In the genomic region with DNA sequence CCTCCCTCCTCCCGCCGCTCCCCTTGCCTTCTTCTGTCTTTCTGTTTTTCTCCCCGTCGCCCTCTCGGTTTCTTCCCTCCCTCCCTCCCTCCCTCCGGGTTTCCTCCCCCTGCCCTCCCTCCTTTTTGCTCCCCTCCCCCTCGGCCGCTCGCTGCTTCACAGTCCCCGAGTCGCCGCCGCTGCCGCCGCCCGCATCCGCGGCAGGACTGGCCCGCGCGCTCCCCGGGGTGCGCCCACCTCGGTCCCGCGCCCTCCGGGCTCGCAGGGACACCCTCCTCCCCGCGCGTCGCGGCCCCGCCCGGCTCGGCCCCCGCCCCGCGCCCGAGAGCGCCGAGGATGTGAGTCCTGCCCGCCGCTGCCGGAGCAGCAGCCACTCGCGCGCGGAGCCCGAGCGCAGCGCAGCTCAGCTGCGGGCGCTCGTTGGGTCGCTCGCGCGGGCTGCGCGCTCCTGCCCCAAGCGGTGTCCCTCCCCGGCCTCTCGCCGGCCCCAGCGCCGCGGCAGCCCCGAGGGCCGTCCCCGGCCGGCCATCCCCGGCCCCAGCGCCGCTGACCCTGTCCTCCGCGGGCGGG, we compare ENCODE assay signal across 8 mouse cellular contexts. TPM values are rescaled to one million over a fixed set of nuclear protein-coding genes. Genes with fewer than 3 reads are reported as not detected.
DNase-seq lines count a peak whose midpoint lies in the region; ATAC-seq lines count a peak whose summit lies in the region.

No protein-coding gene starts in this region.

- H3K4me1 ChIP-seq in embryonic facial prominence, embryonic 11.5 days (ENCODE audit: control insufficient read depth, insufficient read depth, low read length): peaks cover 6% of the 10 kb centered on the region
- H3K4me1 ChIP-seq in heart, embryonic 12.5 days (replicated peaks): peaks cover 18% of the 10 kb centered on the region
- peaks cover 55% of the 10 kb centered on the region for H3K4me1 ChIP-seq in kidney, embryonic 15.5 days
- peaks cover 15% of the 10 kb centered on the region for H3K4me1 ChIP-seq in liver, embryonic 11.5 days (replicated peaks; ENCODE audit: control insufficient read depth, insufficient read depth, low read length)
- H3K4me1 ChIP-seq in neural tube, embryonic 14.5 days (ENCODE audit: control insufficient read depth, insufficient read depth, low read length): peaks cover 23% of the 10 kb centered on the region

- peak overlapping the region; percentile 77 for H3K4me3 ChIP-seq in embryonic facial prominence, embryonic 11.5 days (ENCODE audit: low read depth, low read length)
- H3K4me3 ChIP-seq in heart, embryonic 12.5 days: peak overlapping the region; percentile 76
- H3K4me3 ChIP-seq in kidney, embryonic 15.5 days (replicated peaks): peak overlapping the region; percentile 97
- H3K4me3 ChIP-seq in liver, embryonic 11.5 days (ENCODE audit: low read depth, low read length): peak overlapping the region; percentile 73
- peak overlapping the region; percentile 97 for H3K4me3 ChIP-seq in neural tube, embryonic 14.5 days (ENCODE audit: low read depth, low read length)

- H3K27ac ChIP-seq in embryonic facial prominence, embryonic 11.5 days (replicated peaks; ENCODE audit: low read depth, low read length): peak overlapping the region; percentile 59
- 0 out of 2 replicates have a peak overlapping the region, but pooled peaks have one; percentile 7 for H3K27ac ChIP-seq in heart, embryonic 12.5 days (ENCODE audit: poor library complexity, severe bottlenecking)
- H3K27ac ChIP-seq in kidney, embryonic 15.5 days: peak overlapping the region; percentile 97
- H3K27ac ChIP-seq in liver, embryonic 11.5 days (ENCODE audit: low read depth, low read length): peak overlapping the region; percentile 84
- H3K27ac ChIP-seq in neural tube, embryonic 14.5 days (ENCODE audit: low read depth, low read length): peak overlapping the region; percentile 97

- no peaks in the 10 kb centered on the region for H3K36me3 ChIP-seq in embryonic facial prominence, embryonic 11.5 days (replicated peaks; ENCODE audit: control insufficient read depth, insufficient read depth, low read depth, low read length)
- H3K36me3 ChIP-seq in heart, embryonic 12.5 days: no peaks in the 10 kb centered on the region
- H3K36me3 ChIP-seq in kidney, embryonic 15.5 days: peaks cover 7% of the 10 kb centered on the region; the same call in 1 of the 2 replicates
- no peaks in the 10 kb centered on the region for H3K36me3 ChIP-seq in liver, embryonic 11.5 days (ENCODE audit: control insufficient read depth, insufficient read depth, low read length)
- no peaks in the 10 kb centered on the region for H3K36me3 ChIP-seq in neural tube, embryonic 14.5 days (ENCODE audit: control insufficient read depth, insufficient read depth, low read length)

- peaks cover 26% of the 10 kb centered on the region for H3K27me3 ChIP-seq in embryonic facial prominence, embryonic 11.5 days (ENCODE audit: control insufficient read depth, insufficient read depth, low read length)
- peaks cover 80% of the 10 kb centered on the region for H3K27me3 ChIP-seq in heart, embryonic 12.5 days (replicated peaks)
- H3K27me3 ChIP-seq in kidney, embryonic 15.5 days: peaks cover 11% of the 10 kb centered on the region
- H3K27me3 ChIP-seq in liver, embryonic 11.5 days (replicated peaks; ENCODE audit: control insufficient read depth, insufficient read depth, low read length): peaks cover 95% of the 10 kb centered on the region
- peaks cover 3% of the 10 kb centered on the region; the same call in 1 of the 2 replicates for H3K27me3 ChIP-seq in neural tube, embryonic 14.5 days (ENCODE audit: control insufficient read depth, insufficient read depth, low read length)

- H3K4me2 ChIP-seq in embryonic facial prominence, embryonic 11.5 days (ENCODE audit: low read depth, low read length): peak overlapping the region; percentile 99
- H3K4me2 ChIP-seq in heart, embryonic 12.5 days: peak overlapping the region; percentile 93
- peak overlapping the region; percentile 81 for H3K4me2 ChIP-seq in kidney, embryonic 15.5 days
- peak overlapping the region; percentile 71 for H3K4me2 ChIP-seq in liver, embryonic 11.5 days
- peak overlapping the region; percentile 84 for H3K4me2 ChIP-seq in neural tube, embryonic 14.5 days (ENCODE audit: low read depth, low read length)

- peak overlapping the region; percentile 82 for H3K9ac ChIP-seq in embryonic facial prominence, embryonic 11.5 days (replicated peaks; ENCODE audit: low read length)
- H3K9ac ChIP-seq in heart, embryonic 12.5 days: peak overlapping the region; percentile 77
- peak overlapping the region; percentile 98 for H3K9ac ChIP-seq in kidney, embryonic 15.5 days
- peak overlapping the region; percentile 70 for H3K9ac ChIP-seq in liver, embryonic 11.5 days (ENCODE audit: low read depth, low read length)
- H3K9ac ChIP-seq in neural tube, embryonic 14.5 days (replicated peaks; ENCODE audit: low read depth, low read length): peak overlapping the region; percentile 99

- DNase-seq in CD4-positive helper T cell, adult 2 months (ENCODE audit: low read depth, low spot score): peak; percentile 47
- DNase-seq in adrenal gland, adult 2 months: peak; percentile 85
- DNase-seq in embryonic facial prominence, embryonic 11.5 days (ENCODE audit: low spot score): peak; percentile 64
- DNase-seq in liver, embryonic 11.5 days (ENCODE audit: low spot score): peak; percentile 56

- WGBS in embryonic facial prominence, embryonic 11.5 days: under 1% methylated on average over 68 of the region's 78 CpGs
- under 1% methylated on average over 77 of the region's 78 CpGs for WGBS in heart, embryonic 12.5 days
- under 1% methylated on average over 78 of the region's 78 CpGs for WGBS in kidney, embryonic 15.5 days
- WGBS in liver, embryonic 11.5 days: 2% methylated on average over 76 of the region's 78 CpGs
- WGBS in neural tube, embryonic 14.5 days: 1% methylated on average over 50 of the region's 78 CpGs

- ATAC-seq in embryonic facial prominence, embryonic 11.5 days (replicated peaks; ENCODE audit: insufficient number of reproducible peaks, low FRiP score, low TSS enrichment, low read depth): no peak
- ATAC-seq in heart, embryonic 12.5 days (ENCODE audit: insufficient number of reproducible peaks, low FRiP score): peak; percentile 29; the same call in 1 of the 2 replicates
- peak; percentile 43 for ATAC-seq in kidney, embryonic 15.5 days (replicated peaks; ENCODE audit: low FRiP score)
- no peak for ATAC-seq in liver, embryonic 11.5 days (replicated peaks; ENCODE audit: low FRiP score)
- peak; percentile 50 for ATAC-seq in neural tube, embryonic 14.5 days (ENCODE audit: low read depth)
- ATAC-seq in megakaryocyte progenitor cell, adult 5-6 weeks (replicated peaks; ENCODE audit: poor library complexity): no peak

- H3K9me3 ChIP-seq in embryonic facial prominence, embryonic 11.5 days (replicated peaks; ENCODE audit: control insufficient read depth, low read length): no peaks in the 10 kb centered on the region
- H3K9me3 ChIP-seq in heart, embryonic 12.5 days (replicated peaks): no peaks in the 10 kb centered on the region
- H3K9me3 ChIP-seq in kidney, embryonic 15.5 days (replicated peaks): no peaks in the 10 kb centered on the region
- no peaks in the 10 kb centered on the region for H3K9me3 ChIP-seq in liver, embryonic 11.5 days (ENCODE audit: control insufficient read depth, low read length)
- no peaks in the 10 kb centered on the region for H3K9me3 ChIP-seq in neural tube, embryonic 14.5 days (ENCODE audit: control insufficient read depth, low read length)

RNA-seq across cellular contexts. Expression of a gene that starts 0.5 kb away (rescaled TPM):
- total RNA-seq in adrenal gland, adult 2 months (2021): 10 to 100 TPM; 24.4 to 26.4 TPM
- 30.9 and 69.4 TPM in 2 replicates for polyA plus RNA-seq in adrenal gland, adult 2 months (2012; rRNA removed)
- polyA plus RNA-seq in embryonic facial prominence, embryonic 11.5 days (2014; fragmentation: Nextera tagmentation; extraction: Ambion mirVana): 2.4 and 2.7 TPM in 2 replicates
- polyA plus RNA-seq in heart, embryonic 12.5 days (2016; fragmentation: Nextera tagmentation; extraction: Ambion mirVana): 1.1 and 1.4 TPM in 2 replicates
- 7.6 and 8.3 TPM in 2 replicates for polyA plus RNA-seq in kidney, embryonic 15.5 days (2015; fragmentation: Nextera tagmentation; extraction: Ambion mirVana)
- 2.1 TPM in 2 replicates for polyA plus RNA-seq in liver, embryonic 11.5 days (2014; fragmentation: Nextera tagmentation; extraction: Ambion mirVana)
- polyA plus RNA-seq in neural tube, embryonic 14.5 days (2014; fragmentation: Nextera tagmentation; extraction: Ambion mirVana): 19.6 and 25.8 TPM in 2 replicates
- total RNA-seq in megakaryocyte progenitor cell, adult 5-6 weeks (2015): 0.02 TPM in 1 of 2 replicates, not detected in the other
- 0.03 TPM in 1 of 2 replicates, not detected in the other for total RNA-seq in megakaryocyte progenitor cell, adult 5-6 weeks (2017)

RNA-seq across cellular contexts. Expression of a gene that starts 20.2 kb away (rescaled TPM):
- total RNA-seq in adrenal gland, adult 2 months (2021): 10 to 100 TPM; 45.1 to 61.0 TPM
- polyA plus RNA-seq in adrenal gland, adult 2 months (2012; rRNA removed): 20.4 and 26.9 TPM in 2 replicates
- polyA plus RNA-seq in embryonic facial prominence, embryonic 11.5 days (2014; fragmentation: Nextera tagmentation; extraction: Ambion mirVana): 15.4 and 18.0 TPM in 2 replicates
- polyA plus RNA-seq in heart, embryonic 12.5 days (2016; fragmentation: Nextera tagmentation; extraction: Ambion mirVana): 18.6 and 21.5 TPM in 2 replicates
- 21.6 and 23.8 TPM in 2 replicates for polyA plus RNA-seq in kidney, embryonic 15.5 days (2015; fragmentation: Nextera tagmentation; extraction: Ambion mirVana)
- 15.1 and 17.9 TPM in 2 replicates for polyA plus RNA-seq in liver, embryonic 11.5 days (2014; fragmentation: Nextera tagmentation; extraction: Ambion mirVana)
- 15.3 and 18.6 TPM in 2 replicates for polyA plus RNA-seq in neural tube, embryonic 14.5 days (2014; fragmentation: Nextera tagmentation; extraction: Ambion mirVana)
- total RNA-seq in megakaryocyte progenitor cell, adult 5-6 weeks (2015): 4.5 and 6.1 TPM in 2 replicates
- 4.7 and 6.4 TPM in 2 replicates for total RNA-seq in megakaryocyte progenitor cell, adult 5-6 weeks (2017)

RNA-seq across cellular contexts. Expression of a gene that starts 58.3 kb away (rescaled TPM):
- 1 to 10 TPM; 2.1 to 4.8 TPM for total RNA-seq in adrenal gland, adult 2 months (2021)
- polyA plus RNA-seq in adrenal gland, adult 2 months (2012; rRNA removed): 10.3 and 10.9 TPM in 2 replicates
- polyA plus RNA-seq in embryonic facial prominence, embryonic 11.5 days (2014; fragmentation: Nextera tagmentation; extraction: Ambion mirVana): 0.39 TPM in 1 of 2 replicates, not detected in the other
- polyA plus RNA-seq in heart, embryonic 12.5 days (2016; fragmentation: Nextera tagmentation; extraction: Ambion mirVana): 0.06 TPM in 1 of 2 replicates, not detected in the other
- not detected in 2 replicates for polyA plus RNA-seq in kidney, embryonic 15.5 days (2015; fragmentation: Nextera tagmentation; extraction: Ambion mirVana)
- 0.12 and 0.21 TPM in 2 replicates for polyA plus RNA-seq in liver, embryonic 11.5 days (2014; fragmentation: Nextera tagmentation; extraction: Ambion mirVana)
- polyA plus RNA-seq in neural tube, embryonic 14.5 days (2014; fragmentation: Nextera tagmentation; extraction: Ambion mirVana): 5.9 and 9.1 TPM in 2 replicates
- total RNA-seq in megakaryocyte progenitor cell, adult 5-6 weeks (2015): not detected in 2 replicates
- total RNA-seq in megakaryocyte progenitor cell, adult 5-6 weeks (2017): not detected in 2 replicates

Comparison
In these comparisons a context has a peak if more than half of its experiments do, and no peak if none do; other contexts are left out.
1. ATAC-seq: peak in heart, embryonic 12.5 days (single experiment), kidney, embryonic 15.5 days (single experiment) and neural tube, embryonic 14.5 days (single experiment); none in embryonic facial prominence, embryonic 11.5 days (single experiment), liver, embryonic 11.5 days (single experiment) and megakaryocyte progenitor cell, adult 5-6 weeks (single experiment).
2. H3K27ac ChIP-seq: peak in every context shown above with its lines; median percentile 97 in kidney, embryonic 15.5 days; 97 in neural tube, embryonic 14.5 days; 84 in liver, embryonic 11.5 days; 59 in embryonic facial prominence, embryonic 11.5 days; 7 in heart, embryonic 12.5 days.
3. Peak in every context shown above with its lines, with median percentiles within 50 percentile points of each other: DNase-seq, H3K4me2 ChIP-seq, H3K4me3 ChIP-seq and H3K9ac ChIP-seq.